Mouse (Mus musculus) kidney, postnatal 14 days (tissue): ENCODE measurements around the gene Gm20388.

Source experiments
- DNase-seq: peaks from one replicate; pipeline ENCODE4 v3.0.0; 2022; ENCODE audit warnings: mixed read lengths

Gene Gm20388

DNA sequence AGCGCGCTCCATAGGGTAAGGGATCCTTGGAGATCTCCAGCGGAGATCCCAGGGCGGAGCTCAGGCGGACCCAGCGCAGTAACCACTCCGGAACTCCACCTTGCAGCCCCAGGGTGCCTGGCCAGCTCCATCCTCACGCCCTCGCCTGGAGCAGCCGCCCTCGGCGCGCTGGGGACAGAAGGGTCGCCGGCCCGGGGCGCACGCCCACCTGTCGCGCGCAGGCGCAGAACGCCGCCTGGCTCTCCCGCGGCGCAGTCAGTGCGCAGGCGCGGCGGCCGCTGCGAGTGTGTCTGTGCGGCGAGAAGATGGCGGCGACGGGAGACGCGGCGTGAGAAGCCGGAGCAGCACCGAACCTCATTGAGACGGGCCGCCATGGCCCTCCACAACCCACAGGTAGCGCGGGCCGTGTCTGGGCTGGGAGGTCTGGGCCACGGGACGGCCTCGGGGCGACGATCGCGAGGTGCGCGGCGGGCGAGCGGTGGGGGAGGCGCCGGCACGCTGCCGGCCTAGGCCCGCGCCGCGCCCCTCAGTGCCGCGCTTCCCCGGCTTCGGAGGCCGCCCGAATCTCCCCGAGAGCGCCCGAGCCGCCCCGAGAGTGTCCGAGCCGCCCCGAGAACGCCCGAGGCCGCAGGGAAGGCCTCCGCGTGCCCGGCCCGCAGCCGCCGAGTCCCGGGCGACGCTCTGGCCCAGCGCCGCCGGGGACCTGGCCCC lies at the start of gene Gm20388:
Gene Gm20388 (plus strand): TSS at position 295 of the 711 bp plus-strand sequence.
- peak; percentile 95 for DNase-seq

DNA sequence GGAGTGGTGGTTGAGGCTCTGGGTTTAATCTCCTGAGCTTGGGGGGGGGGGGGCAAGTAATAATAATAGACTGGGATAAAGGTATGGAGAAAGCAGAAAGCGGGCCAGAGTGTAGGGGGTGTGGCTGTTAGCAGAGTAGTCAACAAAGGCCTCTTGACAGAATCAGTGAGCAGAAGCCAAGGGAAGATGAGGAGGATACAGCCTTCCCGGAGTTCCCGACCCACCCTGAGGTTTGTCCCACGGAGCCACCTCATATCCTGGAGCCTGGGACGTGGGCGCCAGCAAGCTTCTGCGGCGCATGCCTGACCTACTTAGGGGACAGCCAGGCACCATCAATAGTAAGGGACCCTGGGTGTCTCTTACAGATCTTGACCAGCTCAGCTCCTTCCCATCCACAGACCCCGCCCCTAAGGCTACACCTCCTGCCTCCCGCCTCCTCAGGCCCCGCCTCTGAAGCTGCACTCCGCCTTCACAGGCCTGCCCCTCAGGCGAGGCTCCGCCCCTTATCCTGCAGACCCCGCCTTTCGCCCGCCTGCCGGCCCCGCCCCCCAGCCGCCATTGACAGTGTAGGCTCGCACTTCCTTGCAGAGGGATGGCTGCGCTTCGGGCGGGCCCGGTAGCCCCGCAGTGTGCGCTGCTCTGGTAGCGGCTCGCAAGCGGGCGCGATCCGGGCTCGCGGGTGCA lies 48.8 kb upstream of the Gm20388 start, which contains the start of gene Klhl36:
Gene Klhl36 (plus strand): TSS at position 561 of the 684 bp plus-strand sequence.
- peak; percentile 99 for DNase-seq

DNA sequence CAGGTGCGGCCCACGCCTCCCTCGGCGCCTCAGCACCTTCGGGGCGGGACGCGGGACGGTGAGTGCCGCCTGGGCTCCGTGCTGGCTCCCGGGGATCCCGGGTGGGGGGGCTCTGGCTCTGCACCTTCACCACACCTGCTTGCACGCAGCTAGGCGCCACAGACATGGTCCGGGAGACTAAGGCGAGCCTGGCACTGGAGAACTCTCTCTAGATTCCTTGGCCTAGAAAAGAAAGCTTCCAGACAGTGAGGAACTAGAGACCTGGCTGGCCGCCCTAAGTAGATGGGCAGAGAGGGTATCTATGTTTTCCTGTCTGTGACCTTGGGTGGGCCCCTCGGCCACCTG lies 48.3 kb upstream of the Gm20388 start:
- no peak for DNase-seq

DNA sequence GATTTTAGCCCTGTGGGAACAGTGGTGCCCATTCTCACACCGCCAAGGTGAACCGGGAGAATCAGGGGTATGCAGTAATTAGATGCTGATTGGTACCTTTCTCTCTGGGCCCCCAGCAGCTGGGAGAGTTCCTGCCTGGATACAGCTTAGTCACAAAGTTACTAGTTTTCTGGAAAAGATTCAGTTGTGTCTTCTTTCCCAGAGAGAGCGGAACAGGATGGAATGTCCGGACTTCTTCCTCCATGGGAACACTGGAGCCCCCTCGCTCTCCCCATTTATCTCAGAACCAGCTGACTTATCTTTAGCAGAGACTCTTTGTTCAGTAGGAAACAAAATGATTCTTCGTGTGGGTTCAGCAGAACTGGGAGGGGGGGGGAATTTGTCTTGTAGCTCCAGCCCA lies 47.9 kb upstream of the Gm20388 start:
- DNase-seq, result no peak

DNA sequence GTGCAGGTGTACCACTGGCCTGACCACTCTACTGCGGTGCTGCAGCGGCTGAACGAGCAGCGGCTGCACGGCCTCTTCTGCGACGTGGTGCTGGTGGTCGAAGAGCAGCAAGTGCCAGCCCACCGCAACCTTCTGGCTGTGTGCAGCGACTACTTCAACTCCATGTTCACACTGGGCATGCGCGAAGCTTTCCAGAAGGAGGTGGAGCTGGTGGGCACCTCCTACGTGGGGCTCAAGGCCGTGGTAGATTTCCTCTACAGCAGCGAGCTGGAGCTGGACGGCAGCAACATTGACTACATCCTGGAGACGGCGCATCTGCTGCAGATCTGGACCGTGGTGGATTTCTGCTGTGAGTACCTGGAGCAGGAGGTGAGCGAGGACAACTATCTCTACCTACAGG lies 41.0 kb upstream of the Gm20388 start:
- DNase-seq, result no peak

DNA sequence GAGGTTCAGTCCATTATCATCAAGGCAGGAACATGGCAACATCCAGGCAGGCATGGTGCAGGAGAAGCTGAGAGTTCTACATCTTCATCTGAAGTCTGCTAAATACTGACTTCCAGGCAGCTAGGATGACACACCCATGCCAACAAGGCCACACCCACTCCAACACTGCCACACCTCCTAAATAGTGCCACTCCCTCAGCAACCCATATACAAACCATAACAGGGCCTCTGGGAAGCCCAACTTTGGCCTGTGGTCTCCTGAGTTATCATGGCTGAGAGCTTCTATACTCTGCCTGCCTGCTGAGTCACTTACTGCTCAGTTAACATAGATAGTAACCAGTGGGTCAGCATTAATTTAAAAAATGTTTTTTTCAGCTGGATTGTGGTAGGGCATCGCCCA lies 37.5 kb upstream of the Gm20388 start:
- DNase-seq, result no peak

DNA sequence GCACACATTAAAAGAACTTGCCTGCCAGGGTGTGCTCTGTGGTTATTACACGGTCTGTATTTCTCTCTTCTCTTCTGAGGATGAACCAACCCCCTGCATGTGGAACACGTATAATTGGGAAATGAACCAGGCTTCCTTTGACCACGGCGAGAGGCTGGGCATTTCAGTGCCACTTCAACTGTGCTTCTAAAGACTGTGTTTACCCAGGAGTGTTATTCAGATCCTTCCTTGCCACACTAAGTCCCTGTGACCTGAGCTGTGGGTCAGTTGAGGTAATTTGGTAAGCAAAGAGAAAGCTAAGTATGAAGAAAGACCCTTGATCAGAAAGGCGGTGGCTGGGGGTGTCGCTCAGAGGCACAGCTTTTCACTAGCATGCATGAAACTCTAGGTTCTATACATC lies 29.3 kb upstream of the Gm20388 start:
- DNase-seq, result no peak

DNA sequence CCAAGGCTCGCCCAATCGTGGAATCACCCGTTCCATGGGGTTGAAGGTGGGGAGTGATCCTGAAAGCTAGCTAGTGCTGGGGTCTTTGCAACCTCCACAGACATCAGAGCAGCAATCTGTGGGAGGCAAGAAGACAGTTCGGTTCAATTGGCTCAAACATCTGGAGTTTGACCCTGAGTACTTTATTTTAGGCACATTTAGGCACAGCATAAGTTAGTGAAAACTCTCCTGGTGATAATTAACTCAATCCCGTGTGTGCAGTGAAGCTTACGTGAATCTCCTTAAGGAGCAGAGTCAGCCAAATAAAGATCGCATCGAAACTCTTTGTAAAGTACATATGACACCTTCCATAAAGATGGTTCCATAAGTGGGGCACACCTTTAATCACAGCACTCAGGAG lies 28.7 kb upstream of the Gm20388 start:
- DNase-seq, result peak; percentile 48

DNA sequence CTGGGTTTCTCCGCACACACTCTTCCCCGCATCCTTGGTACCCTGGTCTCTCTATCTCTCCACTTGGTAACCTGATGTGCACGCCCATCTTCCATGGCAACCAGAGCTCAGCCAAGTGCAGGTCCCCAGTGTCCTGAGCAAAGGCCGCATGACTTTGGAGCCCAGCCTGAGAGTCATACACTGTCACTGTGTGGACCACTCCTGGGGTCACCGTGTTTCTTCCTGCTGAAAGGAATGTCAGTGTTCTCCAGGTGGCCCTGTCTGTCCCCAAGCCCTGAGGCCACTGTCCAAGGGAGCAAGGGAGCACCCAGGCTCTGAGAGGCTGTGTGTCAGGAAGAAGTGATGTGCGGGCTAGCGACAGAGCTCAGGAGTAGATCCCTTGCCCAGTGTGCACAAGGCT lies 27.4 kb upstream of the Gm20388 start:
- DNase-seq, result no peak

DNA sequence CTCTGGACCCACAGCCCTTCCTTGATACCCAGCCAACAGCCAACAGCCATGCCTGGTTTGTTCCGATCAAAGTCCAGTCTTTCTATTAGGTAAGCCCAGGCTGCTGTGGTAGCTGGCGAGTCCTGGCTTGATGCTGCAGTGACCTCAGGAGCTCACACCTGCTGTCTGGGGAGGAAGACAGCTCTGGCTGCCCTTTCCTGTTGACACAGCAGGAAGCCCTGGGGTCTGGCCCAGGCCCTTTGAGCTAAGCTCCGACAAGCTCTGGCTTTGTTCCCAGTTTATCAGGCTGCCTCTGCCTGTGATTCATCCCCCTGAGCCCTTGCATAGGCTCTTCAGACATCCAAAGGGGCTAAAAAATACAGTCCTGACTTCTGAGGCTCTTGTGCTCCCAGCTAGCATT lies 25.0 kb upstream of the Gm20388 start:
- peak; percentile 90 for DNase-seq

DNA sequence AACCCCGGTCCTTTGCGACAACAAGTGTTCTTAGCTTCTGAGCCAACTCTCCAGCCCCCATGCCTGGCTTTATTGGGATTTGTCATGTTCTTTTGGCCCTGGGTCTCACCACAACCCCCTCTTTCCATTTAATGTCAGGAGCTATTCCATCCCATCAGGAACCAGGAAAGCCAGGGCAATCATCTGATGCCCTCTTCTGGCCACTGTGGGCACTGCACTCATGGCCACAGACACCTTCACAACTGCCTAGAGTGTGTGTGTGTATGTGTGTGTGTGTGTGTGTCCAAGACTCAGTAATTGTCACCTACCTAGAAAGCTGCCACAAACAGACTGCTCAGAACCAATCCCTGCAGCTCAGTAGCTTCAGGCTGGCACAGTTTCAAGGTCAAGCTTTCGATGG lies 23.5 kb upstream of the Gm20388 start:
- peak; percentile 64 for DNase-seq

DNA sequence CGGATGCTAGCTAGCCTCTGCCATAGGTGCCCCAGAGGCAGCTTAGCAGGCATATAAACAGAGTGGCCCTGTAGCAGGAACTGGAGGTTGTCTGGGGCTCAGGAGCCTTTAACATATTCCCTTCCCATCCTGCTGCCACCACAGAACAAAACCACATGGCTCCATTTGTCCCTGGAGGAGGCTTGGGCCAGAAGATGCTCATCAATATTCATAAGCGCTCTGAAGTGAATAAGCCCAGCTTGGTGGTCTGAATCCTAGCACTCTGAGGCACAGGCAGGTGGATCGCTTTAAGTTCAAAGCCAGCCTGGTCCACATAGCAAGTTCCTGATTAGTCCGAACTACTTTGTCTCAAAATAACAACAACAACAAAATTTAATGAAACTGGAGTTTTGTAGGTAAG lies 22.6 kb upstream of the Gm20388 start:
- no peak for DNase-seq

DNA sequence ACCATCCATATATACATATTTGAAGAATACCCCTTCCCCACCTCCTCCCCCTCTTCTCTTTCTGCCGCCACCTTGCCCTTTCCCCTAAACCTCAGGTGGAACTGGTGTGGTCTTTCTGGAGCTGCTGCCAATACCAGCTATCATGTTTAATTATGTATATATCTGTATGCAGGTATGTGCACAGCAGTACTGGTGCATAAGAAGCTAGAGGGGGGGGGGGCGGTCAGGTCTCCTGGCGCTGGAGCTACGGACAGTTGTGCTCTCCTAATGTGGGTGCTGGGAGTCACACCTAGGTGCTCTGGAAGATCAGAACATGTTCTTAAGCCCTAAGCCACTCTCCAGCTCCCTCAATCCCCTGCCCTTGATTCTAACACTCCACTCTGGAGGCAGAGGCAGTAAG lies 13.6 kb upstream of the Gm20388 start:
- no peak for DNase-seq

DNA sequence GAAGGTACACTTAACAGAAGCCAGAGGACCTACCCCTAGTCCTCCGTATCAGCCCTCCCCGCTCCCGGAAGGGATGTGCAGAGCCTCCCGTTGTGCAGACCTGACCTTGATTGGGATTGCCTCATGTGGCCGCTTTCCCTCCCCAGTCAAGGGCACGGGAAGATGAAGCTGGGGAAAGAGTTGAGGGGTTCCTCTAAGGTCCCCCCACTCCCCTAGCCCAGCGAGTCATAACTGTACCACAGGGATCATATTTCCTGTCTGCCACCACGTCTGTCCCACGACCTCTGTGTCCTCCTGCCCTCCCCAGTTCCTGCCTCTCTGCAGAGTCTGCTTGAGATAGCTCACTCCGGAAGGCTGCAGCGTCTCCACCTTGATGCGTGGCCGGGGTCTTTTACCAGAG lies 12.7 kb upstream of the Gm20388 start:
- DNase-seq, result no peak

DNA sequence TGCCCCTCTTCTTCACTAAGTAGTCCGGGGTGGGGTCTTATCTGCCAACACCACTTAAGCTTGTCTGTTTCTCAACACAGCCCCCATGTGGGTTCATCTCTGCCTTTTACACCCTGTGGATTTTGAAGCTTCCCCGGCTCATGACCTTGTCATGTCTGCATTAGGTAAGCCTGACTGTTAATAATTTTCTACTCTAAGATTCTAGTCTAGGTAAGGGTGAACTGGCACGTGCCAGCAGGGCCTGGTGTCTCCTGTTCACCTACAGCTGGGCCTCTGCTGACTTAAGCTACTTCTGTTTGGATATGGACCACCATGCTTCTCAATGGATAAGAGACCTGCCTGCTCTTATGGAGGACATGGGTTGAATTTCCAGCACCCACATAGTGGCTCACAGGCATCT lies 9.3 kb upstream of the Gm20388 start:
- peak; percentile 72 for DNase-seq

DNA sequence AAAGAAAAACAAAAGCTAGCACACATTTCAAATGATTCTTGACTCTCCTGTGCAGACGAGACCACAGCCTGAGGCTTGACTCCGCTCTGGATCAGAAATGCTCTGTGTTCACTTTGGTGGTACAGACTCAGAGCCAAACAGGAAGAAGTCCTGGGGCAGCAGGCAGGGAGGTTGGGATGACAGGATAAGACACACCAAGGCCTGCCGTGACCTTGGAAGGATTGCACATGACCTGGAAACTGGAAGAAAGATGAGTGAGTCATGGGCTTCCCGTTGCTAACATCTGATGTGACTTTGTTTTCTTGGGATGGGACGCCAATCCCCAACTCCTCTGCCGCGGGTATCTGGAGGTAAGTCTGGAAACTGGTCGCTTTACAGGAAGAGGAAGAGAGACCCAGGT lies 8.7 kb upstream of the Gm20388 start:
- DNase-seq, result peak; percentile 48

DNA sequence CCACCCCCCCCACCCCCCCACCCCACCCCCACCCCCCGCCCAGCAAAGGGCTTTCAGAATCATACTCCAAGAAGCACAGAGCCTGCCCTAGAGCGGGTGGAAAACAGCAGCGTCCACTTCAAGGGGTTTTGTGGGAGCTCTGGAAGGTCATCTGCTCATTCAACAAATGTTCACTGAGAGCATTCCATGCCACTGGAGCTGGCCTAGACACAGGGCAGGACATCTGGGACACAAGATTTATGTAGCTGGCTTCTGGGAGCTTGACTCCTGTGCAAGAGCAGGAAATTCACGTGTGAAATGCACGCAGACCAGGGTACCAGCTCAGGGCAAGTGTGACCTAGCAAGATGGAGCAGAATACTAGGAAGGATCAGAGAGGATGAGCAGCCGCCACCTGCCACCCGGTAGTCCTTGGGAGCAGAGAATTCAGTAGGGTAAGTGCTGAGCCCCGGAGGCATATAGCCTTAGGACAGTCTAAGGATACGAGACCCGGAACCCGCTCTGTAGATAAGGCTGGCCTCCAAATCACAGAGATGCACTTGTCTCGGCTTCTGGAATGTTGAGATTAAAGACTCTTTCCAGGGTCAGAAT lies 6.2 kb upstream of the Gm20388 start:
- DNase-seq, result no peak

DNA sequence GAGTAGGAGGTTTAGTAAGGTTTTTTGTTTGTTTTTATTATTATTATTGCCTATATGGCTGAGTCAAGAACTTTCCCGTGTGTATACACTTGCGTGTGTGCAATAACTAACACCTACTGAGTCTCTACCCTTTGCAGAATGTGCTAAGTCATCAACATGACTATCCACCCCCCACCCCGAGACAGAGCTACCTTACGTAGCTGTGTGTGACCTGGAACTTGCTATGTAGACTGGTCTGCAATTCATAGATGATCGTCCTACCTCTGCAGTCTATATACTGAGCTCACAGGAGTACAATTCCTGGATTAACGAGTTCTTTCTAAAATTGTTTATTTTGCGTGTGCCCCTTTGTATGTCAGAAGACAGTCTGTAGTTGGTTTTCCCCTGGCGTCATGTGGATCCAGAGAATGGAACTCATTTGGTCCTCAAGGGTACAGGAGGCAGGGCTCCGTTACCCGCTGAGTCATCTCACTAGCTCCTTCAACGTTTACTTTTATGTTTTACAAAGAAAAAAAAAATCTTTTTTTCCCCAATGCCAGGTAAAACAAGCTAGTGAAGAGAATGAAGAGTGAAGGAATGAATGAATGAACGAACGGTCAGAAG lies 596 bp upstream of the Gm20388 start, which contains the start of gene Usp10:
Gene Usp10 (plus strand): TSS at position 417 of the 603 bp plus-strand sequence.
- no peak for DNase-seq

DNA sequence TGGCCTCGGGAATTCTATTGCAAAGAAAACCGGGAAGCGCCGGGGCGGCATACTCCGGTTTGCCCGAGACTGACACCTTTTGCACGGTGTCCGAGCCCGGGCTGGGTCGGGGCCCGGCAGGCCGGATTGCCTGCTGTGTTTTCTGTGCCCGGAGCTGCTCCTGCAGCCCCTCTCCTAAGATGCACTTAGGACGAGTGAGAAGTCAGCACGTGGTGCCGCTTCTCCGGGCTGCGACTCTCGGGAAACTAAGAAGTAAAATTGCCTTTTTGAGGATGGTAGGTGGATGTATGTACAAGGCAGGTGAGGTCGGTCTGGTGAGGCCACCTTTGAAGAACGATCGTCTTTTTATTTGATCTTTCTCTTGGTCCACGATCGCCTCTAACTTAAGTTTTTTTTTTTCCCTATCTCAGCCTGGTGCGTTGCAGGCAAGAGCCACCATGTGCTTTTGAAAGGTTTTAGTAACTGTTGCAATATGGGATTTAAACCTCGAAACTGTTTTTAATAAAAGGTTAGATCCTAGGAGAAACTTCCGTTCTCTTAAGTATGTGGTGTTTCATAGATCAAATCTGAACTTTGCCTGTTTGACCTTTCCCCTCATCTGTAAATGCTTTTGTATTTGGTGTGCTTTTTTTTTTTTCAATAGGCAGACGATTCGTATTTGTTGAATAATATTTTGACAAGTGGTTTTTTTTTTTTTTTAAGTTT lies 769 bp downstream of the Gm20388 start:
- DNase-seq, result no peak

DNA sequence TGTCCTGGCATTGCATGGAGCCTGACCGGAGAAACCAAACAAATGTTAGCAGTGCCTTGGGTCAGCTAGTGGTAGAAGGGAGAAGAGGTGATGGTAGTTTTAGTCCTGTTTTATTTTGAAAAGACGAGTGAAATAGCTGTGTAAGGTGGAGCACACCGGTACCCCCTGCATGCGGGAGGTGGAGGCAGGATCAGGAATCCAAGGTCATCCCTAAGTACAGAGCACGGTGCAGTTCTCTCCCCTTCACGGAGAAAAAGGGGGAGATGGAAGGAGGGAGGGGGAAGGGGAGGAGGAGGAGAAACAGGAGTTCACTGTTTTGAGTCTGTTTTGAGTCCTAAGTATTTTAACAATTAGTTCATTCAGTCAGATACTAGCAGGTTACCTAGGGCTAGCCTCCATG lies 2.0 kb downstream of the Gm20388 start:
- DNase-seq, result no peak

DNA sequence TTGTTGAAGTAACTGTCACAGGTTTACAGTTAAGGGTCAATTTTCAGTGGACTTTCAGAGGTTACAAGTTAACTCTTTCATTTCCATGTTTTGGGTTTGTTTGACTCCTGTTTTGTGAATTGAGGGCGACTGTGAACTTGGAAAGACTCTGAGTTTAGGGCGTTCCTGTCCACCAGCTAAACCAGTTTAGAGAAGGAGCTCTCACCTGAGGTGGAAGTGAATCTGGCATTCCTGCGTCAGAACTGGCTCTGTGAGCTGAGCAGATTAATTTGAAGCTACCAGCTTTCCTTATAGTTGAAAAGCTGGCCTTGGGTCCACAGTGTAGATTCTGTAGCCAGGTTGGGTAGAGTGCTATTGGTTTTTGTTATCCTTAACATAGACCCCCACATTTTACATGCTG lies 2.5 kb downstream of the Gm20388 start:
- no peak for DNase-seq

DNA sequence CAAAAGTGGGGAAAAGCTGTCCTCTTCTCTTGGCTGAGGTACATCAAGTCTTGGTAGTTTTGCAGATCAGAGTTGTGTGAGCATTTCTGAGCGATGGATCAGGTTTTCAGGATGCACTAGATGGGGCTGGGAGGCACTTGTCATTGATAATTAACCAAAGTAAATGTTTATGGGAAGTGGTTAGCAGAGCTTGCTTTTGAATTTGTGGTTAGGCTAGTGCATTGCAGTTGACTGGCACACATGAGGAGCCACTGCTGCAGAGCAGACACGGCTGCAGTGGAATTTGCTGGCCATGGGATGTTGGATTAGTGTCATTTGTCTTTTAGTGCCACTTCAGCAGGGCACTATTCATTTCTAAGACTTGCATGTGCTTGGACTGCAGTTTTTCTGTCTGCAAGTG lies 3.5 kb downstream of the Gm20388 start:
- DNase-seq, result peak; percentile 42

DNA sequence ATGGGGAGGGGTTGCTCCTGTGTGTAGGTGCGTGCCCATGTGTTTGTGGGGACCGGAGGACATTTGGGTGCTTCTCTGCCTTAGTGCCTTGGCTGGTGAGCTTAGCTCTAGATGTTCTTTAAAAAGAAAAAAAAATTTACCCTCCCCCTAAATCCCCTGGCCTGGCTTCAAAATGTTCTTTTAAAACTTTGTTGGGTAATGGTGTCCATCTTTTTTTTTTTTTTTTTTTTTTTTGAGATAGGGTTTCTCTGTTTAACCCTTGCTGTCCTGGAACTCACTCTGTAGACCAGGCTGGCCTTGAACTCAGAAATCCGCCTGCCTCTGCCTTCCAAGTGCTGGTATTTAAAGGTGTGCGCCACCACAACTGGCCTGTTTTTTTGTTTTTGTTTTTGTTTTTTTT lies 4.7 kb downstream of the Gm20388 start:
- no peak for DNase-seq
